Mouse (Mus musculus): ENCODE measurements around the gene Dctn2. TPM values are rescaled to one million over a fixed set of nuclear protein-coding genes. Genes with fewer than 3 reads are reported as not detected.
"Not testable (repeated sequence)": the region's sequence is repeated elsewhere in the genome, so short reads cannot be mapped to it uniquely, and the experiment has no call there.

Dctn2 gene
- total RNA-seq, 2 experiments from 2014 or later: 117 to 120 TPM

GRCm38 (mm10) chr10:127289573-127290191, 23.5 kb downstream of the Dctn2 start:
- peak; percentile 53 for DNase-seq

DNA sequence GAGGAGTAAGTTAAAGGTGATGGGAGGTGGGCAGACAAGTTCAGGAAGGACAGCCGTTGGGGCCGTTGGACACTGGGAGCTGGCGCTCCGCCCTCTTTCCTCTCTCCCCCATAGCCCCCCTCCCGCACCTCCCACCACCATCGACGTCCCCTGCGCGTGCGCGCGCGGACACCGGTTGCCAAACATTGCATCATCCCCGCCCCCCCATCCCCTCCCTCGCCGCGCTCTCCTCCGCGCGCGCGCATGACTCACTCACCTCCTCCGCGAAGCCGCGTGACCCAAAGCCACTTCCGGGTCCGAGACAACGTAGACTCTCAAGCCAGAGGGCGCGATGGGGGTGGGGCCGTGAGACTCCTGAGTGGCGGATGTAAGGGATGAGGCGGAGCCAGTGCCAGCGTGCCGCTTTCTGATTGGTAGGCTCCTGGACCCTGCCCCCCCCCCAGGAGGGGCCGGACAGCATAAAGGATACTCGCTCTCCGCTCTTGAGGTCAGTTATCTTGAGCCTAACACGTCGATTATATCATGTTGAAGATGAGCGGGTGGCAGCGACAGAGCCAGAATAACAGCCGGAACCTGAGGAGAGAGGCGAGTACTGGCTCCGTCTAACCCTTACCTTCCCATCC, 24.2 kb downstream of the Dctn2 start:
- peak; percentile 99 for DNase-seq

DNA sequence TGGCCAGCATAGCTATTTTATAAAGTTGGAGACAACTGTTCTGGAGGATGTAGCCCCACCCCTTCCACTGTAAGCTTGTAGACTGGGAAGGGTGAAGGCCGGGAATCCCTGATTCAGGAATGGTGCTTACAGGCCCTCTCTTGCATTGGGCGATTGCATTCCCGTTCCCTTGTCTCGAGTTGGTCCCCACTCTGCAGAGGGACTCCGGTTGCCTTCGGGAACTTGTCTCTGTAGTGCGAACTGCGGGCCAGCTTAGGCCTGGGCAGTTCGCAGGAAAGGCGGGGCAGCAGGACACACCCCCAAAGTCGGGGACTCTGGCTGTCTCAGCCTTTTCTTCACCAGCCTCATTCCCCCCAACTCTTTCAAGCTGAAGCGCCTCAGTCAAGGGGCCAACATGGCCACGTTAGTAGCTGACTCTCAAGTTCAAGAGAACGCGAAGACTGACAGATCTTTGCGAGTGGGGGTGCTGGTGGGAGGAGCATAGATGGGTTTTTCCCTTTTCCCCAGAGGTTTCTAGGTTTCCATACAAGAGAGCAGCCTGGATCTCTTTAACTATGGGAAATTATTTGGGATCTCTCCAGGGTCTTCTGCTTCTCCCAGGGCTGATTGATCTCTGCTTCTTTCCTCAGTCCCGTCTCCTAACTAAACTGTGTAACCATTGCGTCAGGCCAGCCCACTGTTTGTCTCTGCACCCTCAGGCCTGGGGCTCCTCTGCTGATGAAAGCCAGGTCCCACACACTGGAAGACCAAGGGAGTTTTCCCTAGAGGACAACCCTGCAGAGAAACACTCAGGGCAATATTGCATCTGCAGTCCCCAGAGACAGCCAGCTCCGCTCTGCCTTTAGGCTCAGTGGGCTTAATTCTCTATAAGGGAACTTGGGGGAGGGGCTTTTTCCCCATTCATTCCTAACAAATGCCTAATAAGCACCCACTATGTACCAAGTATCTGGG, 25.0 kb downstream of the Dctn2 start:
- peak; percentile 50 for DNase-seq

DNA sequence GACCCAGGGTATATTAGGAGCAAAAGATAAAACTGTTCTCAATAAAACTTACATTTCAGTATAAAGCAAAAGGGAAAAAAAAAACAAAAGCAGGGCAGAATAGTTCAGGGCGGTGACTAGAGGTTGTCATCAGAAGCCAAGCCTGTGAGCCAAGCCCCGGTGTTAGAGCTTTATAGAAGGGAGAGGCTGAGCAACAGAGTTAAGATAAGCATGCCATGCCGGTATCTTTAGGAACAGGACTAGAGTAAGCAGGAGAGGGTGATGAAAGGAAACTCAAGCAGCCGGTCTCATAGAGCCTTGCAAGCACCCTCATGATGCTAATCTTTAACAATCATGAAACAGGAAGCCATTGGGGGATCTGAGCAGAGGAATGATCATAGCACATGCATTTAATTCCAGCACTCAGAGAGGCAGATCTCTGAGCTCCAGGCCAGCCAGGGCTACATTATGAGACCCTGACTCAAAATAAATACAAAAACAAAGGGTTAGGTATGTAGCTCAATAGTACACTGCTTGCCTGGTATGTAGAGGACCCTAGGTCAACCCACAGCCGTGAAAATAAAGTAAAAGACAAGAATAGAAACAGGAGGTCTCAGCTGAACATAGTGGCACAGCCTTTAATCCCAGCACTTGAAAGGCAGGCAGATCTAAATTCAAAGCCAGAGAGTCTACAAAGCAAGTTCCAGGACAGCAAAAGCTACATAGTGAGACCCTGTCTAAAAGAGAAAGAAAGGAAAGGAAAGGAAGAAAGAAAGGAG, 25.9 kb downstream of the Dctn2 start:
- DNase-seq: no peak

DNA sequence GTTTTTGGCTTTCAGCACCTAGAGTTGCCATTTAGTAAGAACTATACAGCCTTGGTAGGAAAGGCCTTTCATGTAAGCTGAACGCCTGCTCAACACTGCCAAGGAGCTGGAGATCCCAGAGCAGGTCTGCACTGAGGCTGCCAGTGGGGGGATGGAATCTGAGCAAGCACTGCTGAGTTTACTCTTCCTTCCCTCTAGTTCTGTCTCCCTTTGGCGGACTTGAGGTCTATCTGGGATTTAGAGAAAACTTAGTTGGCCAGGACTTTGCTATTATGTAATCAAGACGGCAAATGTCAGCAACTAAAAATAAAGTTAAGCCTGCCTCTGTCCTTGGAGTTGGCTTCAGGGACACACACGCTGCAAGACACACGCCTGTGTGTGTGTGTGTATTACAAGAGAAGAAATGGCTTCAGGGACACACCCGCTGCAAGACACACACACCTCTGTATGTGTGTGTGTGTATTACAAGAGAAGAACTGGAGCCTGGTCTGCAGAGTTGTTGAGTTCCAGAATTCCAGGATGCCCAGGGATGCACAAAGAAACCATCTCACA, 26.9 kb downstream of the Dctn2 start:
- DNase-seq: no peak

DNA sequence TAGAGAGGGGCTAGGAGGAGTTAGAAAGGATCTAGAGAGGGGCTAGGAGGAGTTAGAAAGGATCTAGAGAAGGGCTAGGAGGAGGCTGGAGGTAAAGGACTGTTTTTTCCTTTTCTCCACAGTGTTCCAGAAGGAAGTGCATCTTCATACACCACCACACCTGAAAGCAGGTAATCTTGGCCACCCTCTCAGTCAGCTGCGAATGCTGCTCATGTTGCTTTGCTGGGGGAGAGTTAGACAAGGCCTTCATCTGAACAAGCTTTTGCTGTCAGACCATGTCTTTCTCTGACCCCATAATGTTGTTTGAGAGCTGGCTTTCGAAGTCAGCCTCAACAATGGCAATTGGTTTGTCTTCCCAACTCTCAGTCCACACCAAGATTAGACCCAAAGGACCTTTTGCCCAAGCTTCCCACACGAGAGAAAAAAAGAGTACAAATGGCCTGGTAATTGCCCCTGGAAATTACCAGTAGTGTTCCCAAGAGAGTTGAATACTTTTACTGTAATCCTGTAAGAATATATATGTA, 27.5 kb downstream of the Dctn2 start:
- no peak for DNase-seq

DNA sequence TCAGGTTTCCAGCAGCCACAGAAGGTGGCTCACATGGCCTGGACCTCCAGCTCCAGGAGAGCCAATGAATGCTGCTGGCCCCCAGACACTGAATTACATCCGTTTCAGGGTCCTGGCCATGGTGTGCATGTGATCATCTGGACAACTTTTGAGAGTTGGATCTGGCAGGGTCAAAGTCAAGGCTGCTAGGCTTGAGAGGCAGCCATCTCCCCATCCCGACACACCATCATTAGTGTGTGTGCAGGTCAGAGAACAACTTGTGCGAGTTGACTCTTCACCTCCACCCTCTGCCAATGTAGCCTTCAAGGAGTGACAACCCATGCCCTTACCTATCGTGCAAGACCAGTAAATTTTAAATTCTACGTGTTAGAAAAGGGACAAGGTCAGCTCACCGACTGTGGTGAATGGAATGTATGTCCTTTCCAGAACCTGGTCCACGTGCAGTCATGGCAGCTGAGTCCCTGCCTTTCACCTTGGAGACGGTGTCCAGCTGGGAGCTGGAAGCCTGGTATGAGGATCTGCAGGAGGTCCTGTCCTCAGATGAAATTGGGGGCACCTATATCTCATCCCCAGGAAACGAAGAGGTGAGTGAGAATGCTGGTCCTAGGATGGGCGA, 28.8 kb downstream of the Dctn2 start:
- DNase-seq: no peak

DNA sequence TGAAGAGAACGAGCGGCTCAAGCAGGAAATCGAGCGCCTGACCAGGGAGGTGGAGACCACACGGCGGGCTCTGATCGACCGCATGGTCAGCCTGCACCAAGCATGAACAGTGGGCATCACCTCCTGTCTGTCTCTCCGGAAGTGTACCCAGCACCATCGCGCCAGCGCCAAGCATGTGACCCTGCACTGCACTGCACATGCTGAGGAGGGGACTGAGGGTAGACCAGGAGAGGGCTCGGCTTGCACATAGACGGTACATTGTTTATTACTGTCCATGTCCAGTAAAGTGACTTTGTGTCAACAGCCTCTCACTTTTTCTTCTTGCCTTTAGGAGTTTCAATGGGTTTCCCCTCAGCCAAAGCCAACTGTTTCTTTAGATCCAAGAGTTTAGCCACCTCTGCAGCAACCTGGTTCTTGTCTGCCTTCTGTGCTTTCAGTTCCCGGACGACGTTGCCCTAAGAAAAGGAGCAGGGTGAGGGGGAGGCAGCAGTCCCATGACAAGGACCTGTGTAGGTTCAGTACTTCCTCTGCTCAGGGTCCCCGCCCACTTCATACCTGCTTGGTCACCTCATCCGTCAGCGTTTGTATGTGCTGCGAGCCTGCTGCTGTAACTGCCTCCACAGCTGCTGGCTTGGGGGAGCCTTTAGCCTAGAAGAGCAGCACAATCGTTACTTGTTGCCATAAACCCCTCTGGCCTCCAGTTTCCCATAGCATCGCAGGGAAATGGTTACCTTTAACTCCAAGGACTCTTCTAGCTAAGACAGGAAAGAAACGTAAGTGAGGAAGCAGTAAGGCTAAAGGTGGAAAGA, 30.0 kb downstream of the Dctn2 start:
- no peak for DNase-seq

DNA sequence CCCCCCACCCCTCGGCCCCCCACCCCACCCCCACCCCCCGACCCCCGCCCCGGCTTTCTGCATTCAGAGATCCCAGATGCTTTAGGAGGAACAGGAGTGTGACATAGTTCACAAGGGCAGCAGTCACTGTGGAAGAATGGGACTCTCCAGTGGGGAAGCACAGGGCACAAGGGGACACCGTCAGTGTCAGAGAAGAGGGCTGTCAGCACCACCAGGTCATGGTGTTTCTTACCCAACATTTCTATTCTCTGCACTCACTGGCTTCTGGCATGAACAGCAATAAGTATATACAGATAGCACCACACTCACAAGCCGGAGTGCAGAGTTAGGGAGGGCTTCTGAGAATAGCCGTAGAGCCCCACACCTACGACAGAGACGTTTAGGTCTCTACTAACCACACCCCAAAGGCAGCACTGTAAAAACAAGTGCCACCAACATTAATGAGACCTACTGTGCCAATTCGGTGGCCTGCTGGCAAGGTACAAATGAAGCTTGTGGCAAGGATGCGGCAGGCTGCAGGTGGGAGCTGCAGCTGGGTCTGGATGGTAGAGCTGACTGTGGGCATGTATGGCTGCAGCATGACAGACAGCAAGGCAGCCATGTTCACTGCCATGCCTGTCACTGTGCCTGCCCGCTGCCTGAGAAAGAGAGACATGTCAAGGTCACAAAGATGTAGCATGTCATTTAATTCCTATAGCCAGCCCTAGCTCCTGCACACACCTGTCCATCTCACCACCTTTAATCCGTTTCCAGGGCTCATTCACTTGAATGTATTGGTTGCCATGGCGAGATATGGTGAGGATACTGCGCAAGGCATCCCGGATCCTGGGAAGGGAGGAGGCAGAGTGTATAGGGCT, 31.1 kb downstream of the Dctn2 start:
- no peak for DNase-seq

- no peak for DNase-seq
Measured at GRCm38 (mm10) chr10:127300361-127300760, 34.2 kb downstream of the Dctn2 start.

GRCm38 (mm10) chr10:127303136-127303535, 37.0 kb downstream of the Dctn2 start:
- no peak for DNase-seq

- not testable (repeated sequence) for DNase-seq
Measured at GRCm38 (mm10) chr10:127309167-127309566, 43.0 kb downstream of the Dctn2 start.

GRCm38 (mm10) chr10:127310523-127311475, 44.6 kb downstream of the Dctn2 start:
- no peak for DNase-seq

- DNase-seq: peak; percentile 84
Measured at GRCm38 (mm10) chr10:127311476-127312355, 45.5 kb downstream of the Dctn2 start, which contains the start of gene Mars. Gene Mars (minus strand): TSS chr10:127311786.

DNA sequence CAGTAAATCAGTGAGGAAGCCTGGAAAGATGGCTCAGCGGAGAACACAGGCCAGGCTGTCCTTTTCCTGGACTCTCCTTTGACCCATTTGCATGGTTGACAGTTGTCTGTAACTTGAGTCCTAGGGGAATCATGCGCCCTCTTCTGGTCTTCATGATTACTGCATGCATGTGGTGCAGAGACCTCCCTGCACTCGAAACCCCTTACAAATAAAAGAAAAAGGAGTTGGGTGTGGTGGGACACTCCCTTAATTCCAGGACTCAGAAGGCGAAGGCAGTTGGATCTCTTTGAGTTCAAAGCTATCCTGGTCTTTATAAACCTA, 46.1 kb downstream of the Dctn2 start:
- DNase-seq: peak; percentile 80

GRCm38 (mm10) chr10:127312858-127313257, 46.7 kb downstream of the Dctn2 start:
- DNase-seq: no peak

- DNase-seq: not testable (repeated sequence)
Measured at GRCm38 (mm10) chr10:127313516-127313915, 47.3 kb downstream of the Dctn2 start.

All from gastrocnemius, postnatal 10 days (tissue).